Mouse (Mus musculus) midbrain, embryonic 10.5 days (tissue): ENCODE data around the gene Sdr9c7. TPM values are rescaled to one million over a fixed set of nuclear protein-coding genes. Genes with fewer than 3 reads are reported as not detected.
"Not testable (repeated sequence)": the region's sequence is repeated elsewhere in the genome, so short reads cannot be mapped to it uniquely, and the experiment has no call there.

ENCODE experiments used
- DNase-seq: peaks from one replicate; pipeline ENCODE4 v3.0.0-alpha.2; 2017; ENCODE audit warnings: low spot score
- H3K27ac ChIP-seq: fragments of 300-500 bp; sonication (generic); replicated peaks from 2 replicates; pipeline ENCODE4 v1.5.1; 2016; ENCODE audit warnings: mild to moderate bottlenecking
- H3K27me3 ChIP-seq: fragments of 300-500 bp; sonication (generic); 2 replicates; pipeline ENCODE4 v1.6.1; 2016; ENCODE audit warnings: low read depth, mild to moderate bottlenecking; ENCODE audit not compliant: poor library complexity, severe bottlenecking
- H3K36me3 ChIP-seq: fragments of 300-500 bp; sonication (generic); 2 replicates; pipeline ENCODE4 v1.6.1; 2016; ENCODE audit warnings: mild to moderate bottlenecking, moderate library complexity
- H3K4me1 ChIP-seq: fragments of 300-500 bp; sonication (generic); 2 replicates; pipeline ENCODE4 v1.6.1; 2016
- H3K4me3 ChIP-seq: fragments of 300-500 bp; sonication (generic); 2 replicates; pipeline ENCODE4 v1.5.1; 2016; ENCODE audit warnings: mild to moderate bottlenecking, moderate library complexity
- H3K9me3 ChIP-seq: fragments of 300-500 bp; sonication (generic); replicated peaks from 2 replicates; pipeline ENCODE4 v1.6.1; 2016; ENCODE audit warnings: mild to moderate bottlenecking
- WGBS: fragments of 180-500 bp; shearing (Covaris S2); methylation state at CpG from one replicate; pipeline ENCODE4 v1.1.7; 2016; 5-methylcytosine and 5-hydroxymethylcytosine counted together
- polyA plus RNA-seq: library from polyadenylated mRNA; unstranded; fragments of >200 nt; fragmentation: Nextera tagmentation; extraction: Ambion mirVana; gene quantifications from 2 replicates; pipeline ENCODE4 v1.2.1, GENCODE M21; 2016

The Sdr9c7 gene
- polyA plus RNA-seq, 1 experiment from 2014 or later = not detected

GRCm38 (mm10) chr10:127891481-127891880, 6.8 kb upstream of the Sdr9c7 start:
- Histone ChIP-seq H3K4me1 (peaks cover 7% of the 10 kb centered on the region; the same call in 1 of the 2 replicates), H3K27ac (no peak overlapping the region), H3K4me3 (no peak overlapping the region), H3K9me3 (no peaks in the 10 kb centered on the region), H3K36me3 (no peaks in the 10 kb centered on the region), H3K27me3 (no peaks in the 10 kb centered on the region)
- 76% methylated on average over 1 of the region's 1 CpGs for WGBS
- DNase-seq = no peak

- not testable (repeated sequence) for DNase-seq, H3K4me3 ChIP-seq, H3K27me3 ChIP-seq, H3K4me1 ChIP-seq, H3K9me3 ChIP-seq, H3K36me3 ChIP-seq, H3K27ac ChIP-seq
- WGBS = 62% methylated on average over 5 of the region's 5 CpGs
Measured at GRCm38 (mm10) chr10:127893163-127894022, 4.9 kb upstream of the Sdr9c7 start.

GRCm38 (mm10) chr10:127896705-127897104, 1.6 kb upstream of the Sdr9c7 start:
- Histone ChIP-seq H3K27me3 (no peaks in the 10 kb centered on the region), H3K4me3 (no peak overlapping the region), H3K4me1 (no peaks in the 10 kb centered on the region), H3K27ac (no peak overlapping the region), H3K9me3 (no peaks in the 10 kb centered on the region), H3K36me3 (no peaks in the 10 kb centered on the region)
- DNase-seq = no peak
- WGBS = 77% methylated on average over 5 of the region's 5 CpGs

- 89% methylated on average over 3 of the region's 3 CpGs for WGBS
- no peaks in the 10 kb centered on the region for H3K36me3 ChIP-seq
Measured at GRCm38 (mm10) chr10:127897506-127897905, 812 bp upstream of the Sdr9c7 start.

DNA sequence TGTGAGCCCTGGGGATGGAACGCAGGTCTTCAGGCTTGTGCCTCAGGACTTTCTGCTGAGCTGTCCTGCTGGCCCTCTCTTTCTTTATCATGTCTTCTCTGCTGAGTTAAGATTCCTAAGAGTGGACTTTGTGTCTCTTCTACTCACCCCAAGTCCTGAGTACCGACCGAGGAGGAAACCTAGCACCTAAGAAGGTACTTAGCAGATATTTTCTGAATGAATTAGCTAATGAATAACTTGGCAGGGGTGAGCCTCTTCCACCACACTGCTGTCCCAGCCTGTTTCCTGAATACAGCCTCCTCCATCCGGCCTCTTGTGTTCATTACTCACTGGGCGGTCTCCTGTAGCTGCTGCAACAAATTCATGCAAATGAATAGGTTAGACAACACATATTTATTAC, 1.5 kb downstream of the Sdr9c7 start:
- DNase-seq = no peak
- 83% methylated on average over 5 of the region's 5 CpGs for WGBS
- H3K4me1 ChIP-seq = no peaks in the 10 kb centered on the region
- no peaks in the 10 kb centered on the region for H3K36me3 ChIP-seq
- no peaks in the 10 kb centered on the region for H3K9me3 ChIP-seq
- no peak overlapping the region for H3K4me3 ChIP-seq
- no peak overlapping the region for H3K27ac ChIP-seq
- no peaks in the 10 kb centered on the region for H3K27me3 ChIP-seq

More at GRCm38 (mm10) chr10:127897506-127897905, 812 bp upstream of the Sdr9c7 start:
- no peak for DNase-seq
- no peak overlapping the region for H3K27ac ChIP-seq
- H3K4me3 ChIP-seq = no peak overlapping the region
- no peaks in the 10 kb centered on the region for H3K4me1 ChIP-seq
- no peaks in the 10 kb centered on the region for H3K27me3 ChIP-seq
- H3K9me3 ChIP-seq = no peaks in the 10 kb centered on the region

DNA sequence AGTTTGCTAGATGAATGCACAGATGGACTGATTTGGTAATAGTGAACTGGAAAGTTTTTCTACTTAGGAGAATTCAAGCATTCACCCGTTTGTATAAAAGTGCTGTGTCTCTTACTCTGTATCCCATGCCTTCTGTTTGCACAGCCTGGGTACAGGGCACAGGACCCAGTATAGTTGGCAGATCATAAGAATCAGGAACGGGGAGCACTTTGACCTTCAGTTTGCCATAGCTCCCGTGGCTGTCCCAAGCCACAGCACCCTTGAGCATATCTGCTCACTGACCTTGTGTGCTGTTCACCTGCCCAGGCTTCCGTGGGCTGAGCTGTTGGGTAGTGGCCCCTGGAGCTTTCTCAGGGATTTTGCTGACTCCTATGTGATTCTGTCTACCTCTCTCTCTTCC, 3.4 kb downstream of the Sdr9c7 start:
- no peaks in the 10 kb centered on the region for H3K4me1 ChIP-seq
- WGBS = 84% methylated on average over 4 of the region's 4 CpGs
- no peak for DNase-seq
- H3K4me3 ChIP-seq = no peak overlapping the region
- H3K36me3 ChIP-seq = no peaks in the 10 kb centered on the region
- H3K27me3 ChIP-seq = no peaks in the 10 kb centered on the region
- H3K9me3 ChIP-seq = no peaks in the 10 kb centered on the region
- no peak overlapping the region for H3K27ac ChIP-seq

DNA sequence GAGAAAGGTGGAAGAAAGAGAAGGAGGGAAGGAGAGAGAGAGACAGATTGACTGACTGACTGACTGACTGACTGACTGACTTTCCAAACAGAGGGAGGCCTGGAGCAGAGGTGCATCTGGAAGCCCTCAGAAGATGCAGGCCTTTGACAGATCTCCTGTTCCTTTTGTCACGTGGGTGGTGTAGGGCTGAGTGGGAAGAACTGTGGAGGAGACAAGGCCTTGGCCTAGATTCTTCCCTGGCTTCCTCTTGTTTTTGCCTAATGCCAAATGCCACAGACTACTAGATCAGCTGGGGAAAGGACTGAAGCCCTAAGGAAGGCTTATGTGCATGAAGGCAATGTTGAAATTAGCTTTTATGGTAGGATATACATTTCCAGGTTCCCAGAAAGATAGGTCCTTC, 4.8 kb downstream of the Sdr9c7 start:
- H3K4me3 ChIP-seq = no peak overlapping the region
- no peaks in the 10 kb centered on the region for H3K9me3 ChIP-seq
- H3K27ac ChIP-seq = no peak overlapping the region
- H3K27me3 ChIP-seq = no peaks in the 10 kb centered on the region
- 46% methylated on average over 1 of the region's 1 CpGs for WGBS
- H3K36me3 ChIP-seq = no peaks in the 10 kb centered on the region
- no peaks in the 10 kb centered on the region for H3K4me1 ChIP-seq
- no peak for DNase-seq

DNA sequence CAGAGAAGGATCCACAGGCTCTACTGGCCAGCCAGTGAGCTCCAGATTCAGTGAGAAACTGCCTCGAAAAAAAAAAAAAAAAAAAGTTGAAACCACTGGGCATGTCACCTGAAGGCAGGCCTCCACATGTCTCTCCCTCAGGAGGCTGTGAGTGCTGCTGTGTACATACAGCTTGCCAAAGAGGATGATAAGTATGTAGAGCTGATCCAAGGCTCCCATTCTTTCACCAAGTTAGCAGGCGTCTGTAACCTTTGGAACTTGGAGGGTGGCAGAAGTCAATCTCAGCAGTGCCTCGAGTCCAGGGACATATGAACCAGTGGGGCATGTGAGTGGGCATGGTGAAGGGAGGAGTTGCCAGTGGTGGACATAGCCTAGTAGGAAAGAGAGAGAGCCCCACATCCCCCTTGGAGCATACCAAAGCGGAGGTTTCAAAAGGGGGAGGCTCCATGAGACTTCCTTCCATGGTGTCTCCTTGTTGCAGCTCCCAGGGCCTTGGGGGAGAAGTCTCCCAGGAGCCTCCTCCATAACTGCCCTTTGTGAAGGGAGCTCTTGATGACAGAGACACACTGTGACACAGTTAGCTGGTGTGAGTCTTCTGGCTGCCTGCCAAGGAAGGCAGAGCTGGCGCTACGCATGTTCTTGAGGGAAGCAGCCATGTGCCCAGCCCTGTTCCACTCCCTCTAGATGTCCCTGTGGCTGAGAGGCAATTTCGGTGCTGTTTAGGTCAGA, 6.6 kb downstream of the Sdr9c7 start:
- no peaks in the 10 kb centered on the region for H3K9me3 ChIP-seq
- H3K4me1 ChIP-seq = no peaks in the 10 kb centered on the region
- H3K4me3 ChIP-seq = no peak overlapping the region
- no peak overlapping the region for H3K27ac ChIP-seq
- H3K36me3 ChIP-seq = no peaks in the 10 kb centered on the region
- WGBS = 85% methylated on average over 7 of the region's 7 CpGs
- no peaks in the 10 kb centered on the region for H3K27me3 ChIP-seq
- no peak for DNase-seq

DNA sequence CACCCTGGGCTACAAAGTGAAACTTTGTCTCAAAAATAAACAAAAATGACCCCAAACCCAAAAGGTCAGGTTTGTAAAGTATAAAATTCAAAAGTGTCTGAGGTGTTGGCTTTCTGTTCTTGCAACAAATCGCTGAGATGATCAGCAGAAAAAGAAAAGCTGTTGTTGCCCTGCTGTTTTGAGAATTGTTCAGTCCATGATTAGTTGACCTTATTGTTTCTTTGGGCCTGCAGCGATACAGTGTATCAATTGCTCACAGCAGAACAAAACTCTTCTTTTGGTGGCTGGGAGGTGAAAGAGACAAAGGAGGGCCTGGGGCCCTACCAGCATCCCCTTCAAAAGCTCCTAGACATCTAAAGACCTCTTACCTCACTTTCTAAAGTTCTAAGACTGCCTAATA, 7.8 kb downstream of the Sdr9c7 start:
- Histone ChIP-seq H3K27me3 (no peaks in the 10 kb centered on the region), H3K36me3 (no peaks in the 10 kb centered on the region), H3K4me1 (no peaks in the 10 kb centered on the region), H3K27ac (no peak overlapping the region), H3K9me3 (no peaks in the 10 kb centered on the region), H3K4me3 (no peak overlapping the region)
- no peak for DNase-seq
- 67% methylated on average over 2 of the region's 2 CpGs for WGBS

DNA sequence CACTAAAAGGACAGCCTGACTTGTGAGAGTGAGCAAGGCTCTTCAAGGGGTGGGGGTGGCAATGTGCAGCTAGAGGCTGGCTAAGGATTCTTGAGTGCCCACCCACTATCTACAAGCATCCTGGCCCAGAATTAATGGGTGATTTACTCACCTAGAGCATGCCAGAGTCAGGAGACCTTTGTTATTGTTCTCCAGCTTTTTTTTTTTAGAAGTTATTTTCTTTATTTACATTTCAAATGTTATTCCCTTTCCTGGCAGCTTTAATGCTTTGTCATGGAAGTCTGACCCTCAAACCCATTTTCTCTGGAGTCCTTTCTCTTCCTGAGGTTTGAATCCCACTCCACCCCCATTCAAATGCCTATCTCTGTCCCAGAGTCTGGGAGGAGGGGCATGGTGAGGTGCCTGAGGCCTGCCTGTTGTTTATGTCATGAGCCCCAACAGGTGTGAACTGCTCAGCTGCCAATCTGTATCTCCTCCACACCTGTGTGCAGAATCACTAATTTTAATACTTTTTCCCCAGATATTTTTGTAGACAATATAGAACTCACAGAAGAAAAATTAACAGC, 9.2 kb downstream of the Sdr9c7 start:
- H3K9me3 ChIP-seq = no peaks in the 10 kb centered on the region
- no peak for DNase-seq
- H3K36me3 ChIP-seq = no peaks in the 10 kb centered on the region
- H3K4me1 ChIP-seq = no peaks in the 10 kb centered on the region
- H3K27ac ChIP-seq = no peak overlapping the region
- no peak overlapping the region for H3K4me3 ChIP-seq
- H3K27me3 ChIP-seq = no peaks in the 10 kb centered on the region

GRCm38 (mm10) chr10:127915578-127915977, 17.3 kb downstream of the Sdr9c7 start:
- 89% methylated on average over 1 of the region's 1 CpGs for WGBS
- H3K9me3 ChIP-seq = no peaks in the 10 kb centered on the region
- H3K36me3 ChIP-seq = no peaks in the 10 kb centered on the region
- no peaks in the 10 kb centered on the region for H3K27me3 ChIP-seq
- no peaks in the 10 kb centered on the region for H3K4me1 ChIP-seq
- no peak for DNase-seq
- H3K4me3 ChIP-seq = no peak overlapping the region
- H3K27ac ChIP-seq = no peak overlapping the region

DNA sequence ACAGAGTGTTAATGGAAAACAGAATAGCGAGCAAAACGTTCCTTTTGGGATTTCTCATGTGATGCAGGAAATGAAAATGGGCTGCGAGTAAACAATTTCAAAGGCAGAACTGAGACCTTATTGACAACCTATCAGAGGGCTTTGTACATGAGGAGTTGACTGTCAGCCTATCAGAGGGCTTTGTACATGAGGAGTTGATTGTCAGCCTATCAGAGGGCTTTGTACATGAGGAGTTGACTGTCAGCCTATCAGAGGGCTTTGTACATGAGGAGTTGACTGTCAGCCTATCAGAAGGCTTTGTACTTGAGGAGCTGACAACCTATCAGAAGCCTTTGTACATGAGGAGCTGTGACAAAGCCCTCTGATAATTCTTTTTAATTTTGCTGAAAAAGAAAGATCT, 18.9 kb downstream of the Sdr9c7 start:
- not testable (repeated sequence) for H3K4me3 ChIP-seq

DNA sequence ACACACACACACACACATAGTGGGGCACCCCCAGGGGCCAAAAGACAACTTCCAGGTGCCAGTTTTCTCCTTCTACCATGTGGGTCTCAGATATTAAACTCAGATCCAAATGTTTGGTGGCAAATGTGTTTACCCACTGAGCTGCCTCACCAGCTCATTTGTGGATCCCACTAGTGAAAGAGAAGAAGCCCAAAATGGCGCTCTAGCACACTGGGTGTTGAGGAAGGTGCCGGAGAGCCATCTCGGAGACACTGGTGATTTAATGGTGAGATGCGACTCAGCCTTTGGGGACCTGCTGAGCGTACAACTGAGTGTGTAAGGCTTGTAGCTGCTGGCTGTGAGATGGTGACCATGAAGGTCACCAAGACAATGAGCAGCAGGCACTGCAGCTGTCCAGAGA, 19.3 kb downstream of the Sdr9c7 start:
- DNase-seq = no peak
- no peaks in the 10 kb centered on the region for H3K27me3 ChIP-seq
- H3K27ac ChIP-seq = no peak overlapping the region
- WGBS = 96% methylated on average over 5 of the region's 5 CpGs
- no peaks in the 10 kb centered on the region for H3K36me3 ChIP-seq
- H3K4me1 ChIP-seq = no peaks in the 10 kb centered on the region
- no peaks in the 10 kb centered on the region for H3K9me3 ChIP-seq
- no peak overlapping the region for H3K4me3 ChIP-seq

More for the DNA sequence above, 18.9 kb downstream of the Sdr9c7 start:
- not testable (repeated sequence) for H3K27me3 ChIP-seq, H3K9me3 ChIP-seq, H3K4me1 ChIP-seq, H3K36me3 ChIP-seq, H3K27ac ChIP-seq, DNase-seq
- WGBS = 91% methylated on average over 3 of the region's 3 CpGs
